Mouse (Mus musculus): ENCODE data around the gene Rabggta. TPM values are rescaled to one million over a fixed set of nuclear protein-coding genes. Genes with fewer than 3 reads are reported as not detected.

The Rabggta gene
- total and polyA plus RNA-seq, 3 experiments, result 12.4 to 27.6 (median 15.2) TPM

GRCm38 (mm10) chr14:55724411-55724871, 2.4 kb upstream of the Rabggta start:
- Histone ChIP-seq H3K9me3 (replicated peaks) (no peaks in the 10 kb centered on the region), H3K4me1 (ENCODE audit: insufficient read depth, low read depth, low read length) (peaks cover 78% of the 10 kb centered on the region), H3K36me3 (replicated peaks) (peaks cover 18% of the 10 kb centered on the region), H3K27me3 (ENCODE audit: insufficient read depth, low read length) (peaks cover 15% of the 10 kb centered on the region), H3K4me3 (ENCODE audit: low read depth, low read length) (no peak overlapping the region)
- ATAC-seq (ENCODE audit: extremely low read depth, insufficient number of reproducible peaks, low FRiP score, poor library complexity, severe bottlenecking) (peak; percentile 63), DNase-seq (ENCODE audit: low spot score) (peak; percentile 46)
- TF ChIP-seq GATA1 (IDR thresholded peaks at IDR 0.05; ENCODE audit: borderline replicate concordance, low read length) (no peak), CTCF (IDR thresholded peaks at IDR 0.05; ENCODE audit: low read depth, low read length) (no peak), GATA2 (IDR thresholded peaks at IDR 0.05; ENCODE audit: borderline replicate concordance, low read depth, low read length) (no peak), TAL1 (conservative IDR thresholded peaks at IDR 0.05; ENCODE audit: low read depth, low read length) (peak; percentile 76), POLR2AphosphoS5 (IDR thresholded peaks at IDR 0.05; ENCODE audit: insufficient replicate concordance, low read depth, low read length) (no peak)

- H3K27me3 ChIP-seq (ENCODE audit: insufficient read depth, low read length), result peaks cover 14% of the 10 kb centered on the region
- H3K4me3 ChIP-seq (ENCODE audit: low read depth, low read length), result no peak overlapping the region
- ATAC-seq (ENCODE audit: extremely low read depth, insufficient number of reproducible peaks, low FRiP score, poor library complexity, severe bottlenecking) (no peak), DNase-seq (ENCODE audit: low spot score) (no peak)
- TF ChIP-seq GATA1 (IDR thresholded peaks at IDR 0.05; ENCODE audit: borderline replicate concordance, low read length), result no peak
- no peak for TF ChIP-seq TAL1 (conservative IDR thresholded peaks at IDR 0.05; ENCODE audit: low read depth, low read length)
- no peak for TF ChIP-seq POLR2AphosphoS5 (IDR thresholded peaks at IDR 0.05; ENCODE audit: insufficient replicate concordance, low read depth, low read length)
- no peak for TF ChIP-seq GATA2 (IDR thresholded peaks at IDR 0.05; ENCODE audit: borderline replicate concordance, low read depth, low read length)
- no peaks in the 10 kb centered on the region for H3K9me3 ChIP-seq (replicated peaks)
- peaks cover 69% of the 10 kb centered on the region for H3K4me1 ChIP-seq (ENCODE audit: insufficient read depth, low read depth, low read length)
- peaks cover 28% of the 10 kb centered on the region for H3K36me3 ChIP-seq (replicated peaks)
Measured at GRCm38 (mm10) chr14:55723433-55723832, 1.4 kb upstream of the Rabggta start.

DNA sequence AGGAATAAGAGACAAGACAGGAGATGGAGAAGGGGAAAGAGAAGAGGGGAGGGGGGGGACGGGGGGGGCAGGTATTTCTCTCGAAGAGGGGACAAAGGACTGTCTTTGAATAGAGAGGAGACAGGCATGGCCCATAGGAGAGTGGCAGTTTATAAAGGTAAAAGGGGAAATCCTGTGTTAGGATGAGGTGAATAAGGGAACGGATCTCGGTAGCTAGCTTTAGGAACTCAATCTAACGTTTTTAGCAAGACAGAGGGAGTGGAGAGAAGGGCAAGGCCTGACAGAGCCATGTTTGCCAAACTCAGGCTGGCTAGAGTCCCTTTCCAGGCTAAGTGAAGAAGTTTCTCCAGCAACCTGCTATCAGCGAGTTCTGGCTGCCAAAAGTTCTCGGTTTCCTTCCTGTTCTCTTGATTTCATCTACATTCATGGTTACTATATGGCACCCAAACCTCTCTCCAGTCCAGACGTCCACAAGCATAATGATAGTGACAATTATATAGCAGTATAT, 429 bp upstream of the Rabggta start:
- Histone ChIP-seq H3K36me3 (replicated peaks) (peaks cover 37% of the 10 kb centered on the region), H3K4me1 (ENCODE audit: insufficient read depth, low read depth, low read length) (peaks cover 62% of the 10 kb centered on the region), H3K27me3 (ENCODE audit: insufficient read depth, low read length) (0 out of 2 replicates have a peak, but pooled peaks cover 6% of the 10 kb centered on the region), H3K9me3 (replicated peaks) (no peaks in the 10 kb centered on the region), H3K4me3 (ENCODE audit: low read depth, low read length) (peak overlapping the region; percentile 88)
- DNase-seq (ENCODE audit: low spot score) (no peak), ATAC-seq (ENCODE audit: extremely low read depth, insufficient number of reproducible peaks, low FRiP score, poor library complexity, severe bottlenecking) (no peak)
- TF ChIP-seq CTCF (IDR thresholded peaks at IDR 0.05; ENCODE audit: low read depth, low read length) (no peak), TAL1 (conservative IDR thresholded peaks at IDR 0.05; ENCODE audit: low read depth, low read length) (no peak), GATA1 (IDR thresholded peaks at IDR 0.05; ENCODE audit: borderline replicate concordance, low read length) (no peak), POLR2AphosphoS5 (IDR thresholded peaks at IDR 0.05; ENCODE audit: insufficient replicate concordance, low read depth, low read length) (no peak)

GRCm38 (mm10) chr14:55721076-55721475, 987 bp downstream of the Rabggta start:
- no peak for ATAC-seq (ENCODE audit: extremely low read depth, insufficient number of reproducible peaks, low FRiP score, poor library complexity, severe bottlenecking)
- TF ChIP-seq TAL1 (conservative IDR thresholded peaks at IDR 0.05; ENCODE audit: low read depth, low read length), result no peak
- TF ChIP-seq GATA2 (IDR thresholded peaks at IDR 0.05; ENCODE audit: borderline replicate concordance, low read depth, low read length), result no peak
- TF ChIP-seq POLR2AphosphoS5 (IDR thresholded peaks at IDR 0.05; ENCODE audit: insufficient replicate concordance, low read depth, low read length), result no peak
- TF ChIP-seq CTCF (IDR thresholded peaks at IDR 0.05; ENCODE audit: low read depth, low read length), result no peak
- TF ChIP-seq GATA1 (IDR thresholded peaks at IDR 0.05; ENCODE audit: borderline replicate concordance, low read length), result no peak
- DNase-seq (ENCODE audit: low spot score), result no peak
- Histone ChIP-seq H3K4me3 (ENCODE audit: low read depth, low read length) (peak overlapping the region; percentile 88), H3K9me3 (replicated peaks) (no peaks in the 10 kb centered on the region), H3K36me3 (replicated peaks) (peaks cover 51% of the 10 kb centered on the region), H3K27me3 (ENCODE audit: insufficient read depth, low read length) (no peaks in the 10 kb centered on the region), H3K4me1 (ENCODE audit: insufficient read depth, low read depth, low read length) (peaks cover 64% of the 10 kb centered on the region)

DNA sequence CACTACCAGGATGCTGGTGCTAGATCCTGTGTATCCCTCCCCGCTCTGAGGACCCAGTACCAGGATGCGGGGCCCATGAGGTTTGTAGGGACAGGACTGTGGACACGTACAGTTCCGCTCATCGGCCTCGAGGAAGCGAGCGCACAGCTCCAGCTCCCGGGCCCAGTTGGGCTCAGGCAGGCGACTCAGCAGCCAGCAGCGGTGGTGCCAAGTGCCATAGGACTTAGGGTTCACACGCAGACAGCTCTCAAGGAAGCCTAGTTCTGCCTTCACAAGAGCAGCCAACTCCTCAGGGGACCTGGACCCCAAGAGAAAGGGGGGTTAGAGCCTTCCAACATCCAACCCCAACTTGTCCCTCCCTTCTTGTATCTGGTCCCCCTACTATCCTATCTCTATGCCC, 1.4 kb downstream of the Rabggta start:
- DNase-seq (ENCODE audit: low spot score) (no peak), ATAC-seq (ENCODE audit: extremely low read depth, insufficient number of reproducible peaks, low FRiP score, poor library complexity, severe bottlenecking) (no peak)
- H3K4me1 ChIP-seq (ENCODE audit: insufficient read depth, low read depth, low read length), result peaks cover 64% of the 10 kb centered on the region
- H3K27me3 ChIP-seq (ENCODE audit: insufficient read depth, low read length), result no peaks in the 10 kb centered on the region
- no peak overlapping the region for H3K4me3 ChIP-seq (ENCODE audit: low read depth, low read length)
- H3K9me3 ChIP-seq (replicated peaks), result no peaks in the 10 kb centered on the region
- peaks cover 54% of the 10 kb centered on the region for H3K36me3 ChIP-seq (replicated peaks)
- TF ChIP-seq GATA1 (IDR thresholded peaks at IDR 0.05; ENCODE audit: borderline replicate concordance, low read length) (no peak), GATA2 (IDR thresholded peaks at IDR 0.05; ENCODE audit: borderline replicate concordance, low read depth, low read length) (no peak), POLR2AphosphoS5 (IDR thresholded peaks at IDR 0.05; ENCODE audit: insufficient replicate concordance, low read depth, low read length) (no peak), CTCF (IDR thresholded peaks at IDR 0.05; ENCODE audit: low read depth, low read length) (no peak), TAL1 (conservative IDR thresholded peaks at IDR 0.05; ENCODE audit: low read depth, low read length) (no peak)

- DNase-seq (ENCODE audit: low spot score) (no peak), ATAC-seq (ENCODE audit: extremely low read depth, insufficient number of reproducible peaks, low FRiP score, poor library complexity, severe bottlenecking) (no peak)
- peaks cover 56% of the 10 kb centered on the region for H3K36me3 ChIP-seq (replicated peaks)
- no peaks in the 10 kb centered on the region for H3K9me3 ChIP-seq (replicated peaks)
- no peaks in the 10 kb centered on the region for H3K27me3 ChIP-seq (ENCODE audit: insufficient read depth, low read length)
- H3K4me1 ChIP-seq (ENCODE audit: insufficient read depth, low read depth, low read length), result peaks cover 65% of the 10 kb centered on the region
- TF ChIP-seq GATA2 (IDR thresholded peaks at IDR 0.05; ENCODE audit: borderline replicate concordance, low read depth, low read length), result no peak
- no peak overlapping the region for H3K4me3 ChIP-seq (ENCODE audit: low read depth, low read length)
Measured at GRCm38 (mm10) chr14:55719737-55720136, 2.3 kb downstream of the Rabggta start.

All from G1E (cell line).